Mouse (Mus musculus) adrenal gland, postnatal 36 days (tissue): ENCODE data around the gene Ostm1. TPM values are rescaled to one million over a fixed set of nuclear protein-coding genes. Genes with fewer than 3 reads are reported as not detected.

Source experiments
- DNase-seq, 2 experiments: peaks; one replicate each; pipeline ENCODE4 v3.0.0; 2021; ENCODE audit warnings: mixed read lengths in 1 of 2
- total RNA-seq, 2 experiments: library from RNA; stranded (reverse); gene quantifications; 2 replicates each; pipeline ENCODE4 v1.2.3; 2021

The Ostm1 gene
- total RNA-seq, 2 experiments from 2014 or later: 25.6 to 29.3 TPM

DNA sequence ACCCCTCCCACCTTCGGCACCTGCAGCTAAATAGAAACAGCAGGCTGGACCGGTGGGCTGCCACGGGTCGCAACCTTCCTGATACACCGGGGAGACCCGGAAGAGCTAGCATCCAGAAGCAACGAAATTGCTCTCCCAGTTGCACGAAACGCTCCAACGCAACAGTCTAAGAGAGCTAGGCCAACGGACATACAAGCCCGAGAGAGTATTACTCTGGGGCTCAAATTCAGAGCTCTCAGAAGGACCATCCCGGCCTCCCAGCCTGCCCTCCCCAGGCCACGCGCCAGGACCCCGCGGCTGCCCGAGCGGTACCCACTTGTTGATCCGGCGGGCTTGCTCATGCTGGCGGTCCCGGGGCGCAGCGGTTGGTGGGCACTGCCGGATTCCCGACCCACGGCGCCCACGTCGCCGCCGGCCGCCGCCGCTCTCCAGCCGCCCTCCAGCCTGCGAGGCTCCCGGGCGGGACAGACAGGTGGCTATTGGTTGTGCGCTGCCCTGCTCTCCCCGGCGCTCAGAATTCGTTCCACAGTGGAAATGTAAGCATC lies 984 bp upstream of the Ostm1 start:
- no peak for DNase-seq

DNA sequence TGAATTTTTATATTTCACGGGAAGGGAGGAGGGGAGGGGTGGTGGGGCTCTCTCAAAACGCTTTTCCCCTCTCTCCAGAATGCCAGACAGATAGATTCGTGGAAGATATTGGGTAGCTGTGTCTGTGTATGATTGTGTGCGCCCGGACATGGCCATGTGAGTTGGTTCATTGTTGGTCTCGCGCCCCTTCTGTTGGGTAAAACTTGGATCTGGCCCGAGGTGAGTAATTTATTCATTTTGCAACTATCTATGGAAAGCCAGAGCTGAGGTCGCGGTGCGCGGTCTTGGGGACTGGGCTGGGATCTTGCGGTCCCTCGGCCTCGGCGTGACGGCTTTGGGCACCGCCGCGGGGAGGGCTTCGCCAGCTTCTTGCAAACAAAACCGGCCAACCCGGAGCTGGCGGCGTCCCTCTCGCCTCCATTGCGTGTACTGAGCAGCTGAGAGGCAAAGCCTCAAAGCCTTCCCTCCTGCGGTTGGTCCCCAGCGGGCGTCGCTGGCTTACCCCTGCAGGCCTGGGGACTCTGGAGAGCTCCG lies 347 bp downstream of the Ostm1 start:
- no peak for DNase-seq

DNA sequence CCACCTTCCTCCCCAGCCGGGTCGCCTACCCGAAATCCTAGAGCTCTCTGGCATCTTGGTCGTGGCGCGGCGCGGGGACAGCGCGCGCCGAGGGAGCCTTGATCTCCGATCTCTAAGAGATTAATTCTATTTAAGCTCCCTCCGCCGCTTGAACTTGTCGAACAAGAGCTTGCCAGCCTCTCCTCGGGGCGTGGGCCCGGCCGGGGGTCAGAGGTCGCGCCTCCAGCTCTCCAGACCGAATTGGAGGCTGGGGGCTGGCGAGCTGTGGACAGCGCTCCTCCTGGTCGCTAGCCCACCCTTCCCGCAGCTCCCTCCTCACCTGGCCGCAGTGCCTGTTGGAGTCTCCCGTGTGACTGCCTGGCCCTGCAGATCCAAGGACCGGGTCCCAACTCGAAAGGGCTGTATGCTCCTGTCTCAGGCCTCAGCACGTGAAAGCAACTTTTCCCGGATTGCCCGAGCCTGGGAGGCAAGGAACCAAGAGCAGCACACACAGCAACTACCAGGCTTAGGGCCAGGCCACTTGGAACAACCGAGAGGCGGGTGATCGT lies 888 bp downstream of the Ostm1 start:
- no peak for DNase-seq

DNA sequence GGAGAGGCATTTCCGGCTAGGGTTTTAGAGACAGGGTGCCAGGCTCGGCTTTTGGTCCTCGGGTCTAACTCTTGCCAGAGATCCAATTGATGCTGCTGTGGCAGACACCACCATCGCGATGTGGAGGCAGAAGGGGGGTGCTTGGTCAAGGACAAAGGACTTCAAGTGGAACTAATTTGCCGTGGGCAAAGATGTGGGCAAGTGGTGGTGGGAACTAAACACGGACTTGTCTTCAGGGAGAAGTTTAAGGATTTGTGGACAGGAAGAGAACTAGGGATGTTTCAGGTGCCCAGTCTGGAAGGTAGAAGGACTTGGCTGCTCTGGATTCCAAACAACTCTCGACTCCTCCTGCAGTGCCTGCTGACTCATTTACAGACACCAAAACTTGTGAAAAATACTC lies 1.5 kb downstream of the Ostm1 start:
- no peak for DNase-seq

DNA sequence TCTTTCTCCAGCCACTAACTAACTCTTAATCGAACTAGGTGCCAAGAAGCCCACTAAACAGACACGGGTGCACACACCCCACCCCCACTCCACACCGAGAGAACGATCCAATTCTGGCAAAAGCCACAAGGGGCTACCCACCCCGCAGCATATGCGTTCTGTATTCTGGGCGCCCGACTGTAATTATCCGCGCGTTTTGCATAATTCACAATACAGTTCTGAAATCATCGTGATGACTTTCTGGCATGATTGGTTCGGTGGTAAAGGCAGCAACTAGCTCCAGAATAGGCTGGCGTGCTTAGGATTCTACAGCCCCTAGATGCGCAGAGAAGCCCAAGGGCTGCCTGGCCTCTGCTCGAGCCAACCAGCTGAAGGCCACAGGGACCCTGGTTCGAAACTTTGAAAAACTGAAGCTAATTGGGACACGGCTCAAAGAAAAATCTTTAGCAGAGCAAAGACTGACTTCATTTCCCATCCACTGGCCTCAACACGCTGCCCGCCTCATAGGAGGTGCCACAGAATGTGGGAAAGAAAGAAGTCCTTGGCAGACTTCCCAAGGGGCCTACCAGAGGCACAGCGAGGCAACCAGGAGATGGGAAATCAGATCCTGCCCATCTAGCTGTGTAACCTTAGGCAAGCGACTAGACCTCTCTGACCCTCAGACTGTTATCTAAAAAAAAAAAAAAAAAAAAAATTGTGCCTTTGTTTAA lies 2.1 kb downstream of the Ostm1 start:
- DNase-seq: no peak

DNA sequence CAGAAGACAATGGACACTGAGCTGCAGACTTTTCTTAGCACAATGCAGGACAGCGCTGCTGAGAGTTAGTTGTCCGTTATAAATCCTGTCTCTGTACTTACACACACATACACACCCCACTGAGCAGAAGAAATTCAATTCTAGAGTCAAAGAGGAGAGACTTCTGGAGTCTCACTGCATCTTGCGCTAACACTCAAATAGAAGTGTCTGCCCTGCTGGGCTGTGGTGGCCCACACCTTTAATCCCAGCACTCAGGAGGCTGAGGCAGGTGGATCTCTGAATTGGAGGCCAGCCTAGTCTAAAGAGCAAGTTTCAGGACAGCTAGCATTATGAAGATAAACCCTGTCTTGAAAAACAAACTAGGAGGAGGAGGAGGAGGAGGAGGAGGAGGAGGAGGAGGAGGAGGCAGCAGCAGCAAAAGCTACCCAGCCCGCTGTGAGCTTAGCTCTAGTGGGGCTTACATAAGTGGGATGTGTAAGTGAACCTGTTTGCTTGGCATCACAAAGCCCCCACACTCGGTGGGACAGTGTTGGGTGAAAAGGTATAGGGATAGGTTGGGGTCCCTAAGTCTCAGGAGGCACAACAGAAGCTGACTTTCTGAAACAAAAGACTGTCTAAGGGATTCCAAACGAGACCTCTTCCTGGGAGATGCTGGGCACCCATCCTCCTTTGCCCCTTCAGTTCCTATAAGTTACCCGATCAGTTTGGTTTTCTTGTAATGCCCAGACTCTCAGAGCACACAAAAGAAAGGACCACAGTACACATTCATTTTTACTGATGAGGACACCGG lies 4.5 kb downstream of the Ostm1 start:
- DNase-seq: no peak

DNA sequence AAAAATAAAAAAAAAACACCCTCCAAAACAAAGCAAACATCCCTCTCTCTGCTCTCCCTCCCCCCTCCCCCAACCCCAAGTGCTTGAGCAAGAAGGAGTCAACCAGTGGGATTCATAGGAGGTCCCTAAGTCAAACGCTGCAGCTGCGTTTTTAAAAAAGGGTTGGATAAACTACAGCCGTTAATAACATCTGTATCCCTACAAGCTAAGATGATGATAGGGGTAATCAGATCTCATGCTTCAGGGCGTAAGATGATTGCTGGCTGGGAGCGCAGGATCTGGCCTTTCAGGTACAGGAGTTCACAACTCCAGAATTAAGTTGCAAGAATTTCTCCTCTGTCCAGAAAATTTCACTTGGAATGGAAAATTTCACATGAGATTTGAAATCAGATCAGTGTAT lies 5.9 kb downstream of the Ostm1 start:
- DNase-seq: no peak

DNA sequence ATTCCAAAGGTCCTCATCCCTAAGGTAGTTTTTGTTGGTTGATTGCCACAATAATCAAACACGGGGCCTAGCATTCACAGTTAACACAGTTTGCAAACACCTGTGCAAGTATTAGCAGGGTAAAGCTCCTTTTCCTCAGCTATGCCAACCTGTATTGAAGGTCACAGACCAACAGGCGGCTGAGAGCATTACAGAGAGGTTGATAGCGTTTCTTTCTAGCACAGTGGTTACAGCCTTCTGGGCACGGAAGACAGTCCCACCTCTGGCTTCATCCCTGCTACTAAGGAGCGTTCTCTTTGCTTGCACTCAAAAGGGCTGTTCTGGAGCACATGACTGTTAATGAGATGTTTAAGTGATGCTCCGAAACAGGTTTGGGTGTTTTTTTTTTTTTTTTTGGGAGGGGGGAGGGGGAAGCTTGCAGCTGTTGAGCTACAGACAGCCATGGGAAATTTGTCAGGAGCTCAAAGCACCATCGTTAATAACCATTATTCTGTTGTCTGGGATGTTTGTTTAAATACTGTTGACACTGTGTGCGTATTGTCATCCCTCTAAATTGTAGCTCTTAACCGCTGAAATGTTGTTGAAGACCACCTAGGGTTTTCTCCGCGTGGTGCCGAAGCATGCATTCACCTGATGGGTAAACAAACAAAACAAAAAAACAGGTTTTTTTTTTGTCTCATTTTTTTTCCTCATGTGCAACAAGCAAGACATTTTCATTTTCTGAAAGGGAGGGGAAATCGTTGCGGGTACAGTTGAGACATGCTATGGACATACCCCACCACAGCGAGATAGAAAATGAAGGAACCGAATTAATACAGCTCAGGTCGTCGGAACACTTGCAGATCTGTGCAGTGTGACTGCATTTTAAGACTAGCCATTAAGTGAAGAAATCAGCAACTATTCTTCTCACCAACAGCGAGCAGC lies 6.9 kb downstream of the Ostm1 start:
- DNase-seq: no peak

DNA sequence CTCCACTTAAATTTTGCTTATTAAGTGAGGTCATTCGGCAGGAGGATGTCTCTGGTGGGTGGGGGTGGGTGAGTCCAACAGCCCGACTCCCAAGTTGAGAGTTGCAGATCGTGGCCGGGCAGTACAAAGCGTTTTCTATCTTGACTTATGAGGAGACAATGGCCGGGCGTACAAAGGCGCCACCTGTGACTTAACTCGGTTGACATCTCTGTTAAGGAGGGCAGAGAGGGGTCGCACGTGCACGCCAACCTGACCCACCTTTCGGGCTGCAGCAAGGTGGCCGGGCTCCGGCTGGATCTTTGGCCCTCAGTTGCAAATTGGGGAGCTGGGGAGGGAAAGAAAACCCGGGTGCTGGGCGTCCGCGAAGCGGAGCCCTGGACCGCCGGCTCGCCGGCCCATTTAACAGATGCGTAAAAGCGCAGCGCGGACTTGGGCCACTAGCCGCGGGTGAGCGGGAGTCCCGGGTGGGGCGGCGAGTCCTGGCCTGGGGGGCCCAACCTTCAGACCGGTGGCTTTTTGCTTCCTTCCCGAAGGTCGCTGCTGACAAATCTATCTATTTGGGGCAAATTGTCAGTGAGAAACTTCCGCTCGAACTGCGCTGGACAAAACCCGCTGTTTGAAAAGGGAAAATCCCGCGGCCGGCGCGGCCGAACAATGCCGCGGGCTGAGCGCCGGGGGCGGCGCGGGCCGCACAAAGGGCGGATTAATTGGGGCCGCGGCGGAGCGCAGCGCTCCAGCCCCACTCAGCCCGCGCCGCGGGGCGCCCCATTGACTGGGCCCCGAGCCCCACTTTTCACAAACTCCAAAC lies 7.8 kb downstream of the Ostm1 start:
- no peak for DNase-seq

DNA sequence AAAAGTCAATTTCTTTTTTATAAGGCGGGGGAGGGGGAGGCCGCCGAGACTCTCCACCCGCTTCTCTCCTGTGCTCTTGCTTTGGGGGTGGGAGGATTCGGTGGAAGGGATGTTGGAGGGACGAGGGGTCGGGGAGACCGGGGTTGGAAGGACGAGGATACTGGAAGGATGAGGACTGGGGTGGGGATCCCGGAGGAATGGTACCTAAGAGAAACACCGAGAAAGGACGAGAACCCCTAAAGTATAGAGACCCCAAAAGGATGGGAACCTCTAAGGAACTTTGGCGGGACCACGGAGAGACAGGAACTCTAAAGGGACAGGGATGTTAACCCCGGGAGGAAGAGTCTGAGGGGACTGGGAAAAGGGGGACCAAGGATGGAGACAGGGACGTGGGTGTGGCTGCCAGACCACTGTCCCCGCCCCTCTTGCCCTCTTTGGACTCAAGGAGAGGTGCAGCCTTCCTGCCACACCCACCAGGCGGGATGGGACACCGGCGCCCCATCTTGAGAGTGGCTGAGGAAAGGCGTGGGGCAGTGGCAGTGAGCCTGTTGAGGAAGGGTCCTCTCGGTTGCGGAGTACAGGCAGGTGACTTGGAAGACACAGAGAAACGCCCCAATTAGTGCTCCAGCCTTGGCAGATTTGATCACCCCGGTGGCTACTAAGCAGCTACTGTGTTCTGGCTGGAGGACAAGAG lies 8.5 kb downstream of the Ostm1 start:
- no peak for DNase-seq

DNA sequence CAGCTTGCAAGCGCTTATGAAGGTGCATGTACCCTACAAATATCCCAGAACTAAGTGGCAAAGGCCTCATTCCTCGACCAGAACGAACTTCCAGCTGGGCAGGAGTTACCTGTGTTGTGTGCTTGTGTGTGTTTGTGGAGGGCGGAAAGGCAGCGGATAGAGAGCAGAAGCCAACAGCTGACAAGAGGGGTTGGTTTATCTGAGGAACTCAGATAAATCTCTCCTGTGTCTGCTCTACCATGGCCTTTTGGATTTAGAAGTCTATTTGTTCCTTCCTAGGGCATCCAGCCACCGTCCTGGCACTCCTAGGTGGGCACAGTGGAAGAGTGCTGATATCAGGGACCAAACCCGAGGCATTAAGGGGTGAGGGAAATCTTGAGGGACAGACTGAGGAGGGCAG lies 9.6 kb downstream of the Ostm1 start:
- no peak for DNase-seq

DNA sequence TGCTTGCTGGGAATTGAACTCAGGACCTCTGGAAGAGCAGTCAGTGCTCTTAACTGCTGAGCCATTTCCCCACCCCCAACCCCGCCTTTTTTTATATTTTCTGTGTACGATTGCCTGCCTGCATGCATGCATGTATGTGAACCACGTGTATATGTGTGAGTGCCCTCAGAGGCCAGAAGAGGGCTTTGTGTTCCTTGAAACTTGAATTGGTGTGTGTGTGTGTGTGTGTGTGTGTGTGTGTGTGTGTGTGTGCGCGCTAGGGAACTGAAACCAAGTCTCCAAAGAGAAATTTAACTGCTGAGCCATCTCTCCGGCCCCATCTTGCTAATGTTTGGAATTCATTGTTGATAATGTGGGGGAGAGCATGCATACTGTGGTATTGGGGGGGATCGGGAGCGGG lies 15.0 kb downstream of the Ostm1 start:
- DNase-seq: no peak

DNA sequence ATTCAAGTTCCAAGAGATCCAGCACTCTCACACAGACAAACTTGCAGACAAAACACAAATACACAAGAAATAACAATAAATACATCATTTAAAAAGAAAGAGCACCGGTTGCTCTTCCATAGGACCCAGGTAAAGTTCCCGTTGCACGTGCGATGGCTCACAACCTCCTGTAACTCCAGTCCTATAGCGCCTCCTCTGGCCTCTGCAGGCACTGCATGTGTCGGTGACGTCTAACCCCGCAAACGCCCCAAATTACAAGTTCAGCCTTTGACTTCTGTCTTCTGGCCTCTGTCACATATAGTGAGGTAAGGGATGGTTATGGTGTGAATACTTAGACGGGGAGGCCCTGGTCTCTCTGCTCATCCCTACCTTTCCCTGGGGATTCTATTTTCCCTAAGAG lies 17.9 kb downstream of the Ostm1 start:
- DNase-seq: peak in 1 of 2 experiments; percentile 14

DNA sequence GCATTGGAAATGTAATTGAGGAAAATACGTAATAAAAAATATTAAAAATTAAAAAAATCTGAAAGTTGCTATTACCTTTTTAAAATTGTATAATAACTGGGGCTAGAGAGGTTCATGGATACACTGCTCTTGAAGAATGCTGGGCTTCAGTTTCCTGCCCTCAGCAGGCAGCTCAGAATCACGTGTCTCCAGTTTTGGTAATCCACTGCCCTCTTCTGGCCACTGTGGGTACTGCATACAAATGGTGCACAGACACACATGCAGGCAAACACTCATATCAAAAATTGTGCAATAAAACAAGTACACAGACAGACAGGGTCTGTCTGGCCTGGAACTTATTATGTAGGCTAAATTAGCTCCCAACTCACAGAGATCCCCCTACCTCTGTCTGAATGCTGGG lies 21.3 kb downstream of the Ostm1 start:
- no peak for DNase-seq

DNA sequence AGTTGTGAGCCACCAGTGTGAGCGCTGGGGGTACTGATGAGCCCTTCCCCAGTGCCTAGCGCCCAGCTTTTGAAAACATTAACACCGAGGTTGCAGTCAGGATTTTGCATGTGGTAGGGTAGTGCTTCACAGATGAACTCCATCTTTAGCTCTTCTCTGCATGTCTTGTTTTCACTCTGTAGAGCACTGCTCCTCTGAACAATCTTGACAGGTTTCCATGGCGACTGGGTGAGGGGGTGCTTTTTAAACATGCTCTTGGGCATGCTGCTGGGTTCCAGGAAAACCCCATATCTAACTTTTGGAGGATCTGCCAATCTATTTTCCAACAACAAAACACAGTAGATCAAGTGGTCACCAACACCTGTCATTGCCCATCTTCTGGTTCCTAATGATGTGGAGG lies 23.1 kb downstream of the Ostm1 start:
- no peak for DNase-seq

DNA sequence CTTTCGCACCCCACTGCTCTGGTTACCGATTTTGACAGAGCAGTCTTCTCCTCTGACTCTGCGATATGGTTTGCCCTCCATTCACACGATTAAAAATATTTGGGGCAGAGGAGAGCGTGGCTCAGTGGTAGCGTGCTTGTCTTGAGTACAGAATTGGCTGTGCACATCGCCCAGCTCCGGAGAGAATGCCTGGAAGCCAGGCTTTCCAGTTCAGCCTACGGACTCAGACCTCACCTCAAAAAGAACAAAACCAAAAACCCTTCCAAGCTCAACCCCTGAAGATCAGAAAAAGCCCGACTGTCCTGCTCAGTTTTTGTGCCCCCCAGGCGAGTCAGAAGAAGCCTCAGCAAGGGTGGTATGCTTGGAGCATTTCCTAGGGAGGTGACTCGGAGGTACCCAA lies 29.5 kb downstream of the Ostm1 start:
- no peak for DNase-seq

DNA sequence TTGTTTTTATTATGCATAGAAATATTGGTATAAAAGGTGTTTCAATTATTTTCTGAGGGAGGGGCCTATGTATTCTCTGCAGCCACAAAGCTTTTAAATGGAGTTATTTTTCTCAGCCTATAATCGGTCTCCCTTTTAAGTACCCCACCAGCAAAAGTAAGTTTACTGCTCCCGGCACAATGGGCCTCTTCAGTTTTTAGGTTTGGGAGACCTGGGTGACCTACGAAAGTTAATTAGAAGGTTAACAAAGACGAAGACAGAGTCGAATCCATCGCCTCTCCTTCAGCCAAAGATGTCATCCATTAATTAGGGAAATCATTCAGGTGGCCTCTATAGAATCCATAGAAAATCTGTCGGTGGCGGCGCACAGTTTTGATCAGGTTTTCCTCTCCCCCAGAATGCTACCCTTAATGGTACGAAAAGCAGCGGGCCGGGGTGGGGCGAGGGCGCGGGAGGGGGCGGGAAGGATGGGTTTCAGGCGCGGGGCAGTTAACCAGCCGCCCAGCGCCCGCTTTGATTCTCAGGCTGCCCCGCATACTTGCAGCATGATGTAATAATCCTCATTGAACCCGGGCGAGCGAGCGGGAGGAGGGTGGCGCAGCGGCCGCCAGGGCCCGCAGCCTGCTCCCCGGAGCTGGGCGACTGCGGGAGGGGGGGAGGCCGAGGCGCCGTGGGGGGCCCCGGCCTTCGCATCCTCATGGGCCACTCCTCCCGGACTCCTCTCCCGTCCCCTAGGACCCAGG lies 30.2 kb downstream of the Ostm1 start:
- peak in 1 of 2 experiments; percentile 39 for DNase-seq

DNA sequence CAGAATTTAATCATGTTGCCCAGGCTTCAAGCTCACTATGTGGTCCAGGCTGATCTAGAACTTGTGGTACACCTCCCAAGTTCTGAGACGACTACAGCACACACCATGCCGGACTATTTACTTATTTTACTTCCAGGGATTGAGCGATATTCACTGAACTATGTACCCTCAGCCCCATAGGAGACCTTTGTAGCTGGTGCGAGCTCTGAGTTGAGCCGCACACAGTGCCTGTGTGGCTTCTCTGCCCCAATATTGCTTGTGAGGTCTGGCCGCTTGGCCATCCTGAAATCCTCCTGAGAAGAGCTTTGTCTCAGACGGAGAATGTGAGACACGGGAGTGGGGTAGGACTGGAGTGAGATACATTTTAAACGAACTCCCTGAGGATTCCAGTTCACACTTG lies 31.1 kb downstream of the Ostm1 start:
- no peak for DNase-seq

DNA sequence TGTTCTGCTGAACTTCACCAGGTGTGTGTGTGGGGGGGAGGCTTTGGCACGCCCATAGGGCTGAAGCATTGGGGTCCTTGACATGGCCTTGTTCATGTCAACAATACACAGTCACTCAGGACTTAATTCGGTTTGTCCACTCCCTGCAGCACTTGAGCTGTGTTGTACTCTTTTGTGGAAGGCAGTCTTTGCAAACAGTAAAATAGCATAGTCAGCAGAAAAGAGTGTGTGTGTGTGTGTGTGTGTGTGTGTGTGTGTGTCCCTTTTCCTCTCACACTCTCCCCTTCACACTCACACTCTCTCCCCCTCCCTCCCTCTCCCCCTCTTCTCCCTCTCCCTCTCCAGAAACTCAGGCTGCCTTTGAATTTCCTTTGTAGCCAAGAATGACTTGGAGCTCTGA lies 34.7 kb downstream of the Ostm1 start:
- DNase-seq: no peak

DNA sequence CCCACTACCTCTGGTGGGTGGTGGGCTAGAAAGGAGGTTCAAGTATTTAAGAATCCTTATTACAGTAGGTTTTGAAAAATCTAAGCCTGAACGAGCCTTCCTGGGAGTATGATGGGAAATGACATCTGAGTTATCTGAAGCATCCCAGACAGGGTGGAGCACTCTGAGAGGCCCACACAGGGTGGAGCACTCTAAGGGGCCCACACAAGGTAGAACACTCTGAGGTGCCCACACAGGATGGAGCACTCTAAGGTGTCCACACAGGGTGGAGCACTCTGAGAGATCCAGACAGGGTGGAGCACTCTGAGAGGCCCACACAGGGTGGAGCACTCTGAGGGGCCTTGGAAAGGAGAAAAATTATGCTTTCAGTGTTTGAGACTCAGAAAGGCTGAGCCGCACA lies 42.3 kb downstream of the Ostm1 start:
- no peak for DNase-seq
